Mouse (Mus musculus) stomach, embryonic 15.5 days (tissue): ENCODE results near the gene Wasf2. TPM values are rescaled to one million over a fixed set of nuclear protein-coding genes. Genes with fewer than 3 reads are reported as not detected.

Experiments used
- ATAC-seq: fragments of 200-750 bp; cut with Nextera tagmentation; 2 replicates; pipeline ENCODE4 v1.8.0; 2017; ENCODE audit warnings: low read depth, moderate number of reproducible peaks, moderate TSS enrichment; ENCODE audit not compliant: insufficient read depth, low FRiP score
- H3K27ac ChIP-seq: fragments of 300-500 bp; sonication (generic); 2 replicates; pipeline ENCODE4 v1.5.1; 2015; ENCODE audit warnings: mild to moderate bottlenecking, inconsistent platforms
- H3K27me3 ChIP-seq: fragments of 300-500 bp; sonication (generic); replicated peaks from 2 replicates; pipeline ENCODE4 v1.6.1; 2015; ENCODE audit warnings: inconsistent platforms
- H3K36me3 ChIP-seq: fragments of 300-500 bp; sonication (generic); 2 replicates; pipeline ENCODE4 v1.6.1; 2015; ENCODE audit warnings: inconsistent platforms
- H3K4me1 ChIP-seq: fragments of 300-500 bp; sonication (generic); 2 replicates; pipeline ENCODE4 v1.6.1; 2015; ENCODE audit warnings: inconsistent platforms
- H3K4me2 ChIP-seq: fragments of 300-500 bp; sonication (generic); 2 replicates; pipeline ENCODE4 v1.6.1; 2015; ENCODE audit warnings: mild to moderate bottlenecking, inconsistent platforms
- H3K4me3 ChIP-seq: fragments of 300-500 bp; sonication (generic); replicated peaks from 2 replicates; pipeline ENCODE4 v1.5.1; 2015; ENCODE audit warnings: inconsistent platforms
- H3K9ac ChIP-seq: fragments of 300-500 bp; sonication (generic); 2 replicates; pipeline ENCODE4 v1.6.1; 2015; ENCODE audit warnings: inconsistent platforms
- H3K9me3 ChIP-seq: fragments of 300-500 bp; sonication (generic); 2 replicates; pipeline ENCODE4 v1.6.1; 2016; ENCODE audit warnings: inconsistent platforms
- WGBS: fragments of 180-500 bp; shearing (Covaris S2); methylation state at CpG from one replicate; pipeline ENCODE4 v1.1.7; 2015; 5-methylcytosine and 5-hydroxymethylcytosine counted together
- polyA plus RNA-seq: library from polyadenylated mRNA; unstranded; fragments of >200 nt; fragmentation: Nextera tagmentation; extraction: Ambion mirVana; gene quantifications from 2 replicates; pipeline ENCODE4 v1.2.1, GENCODE M21; 2015

Wasf2 gene
- polyA plus RNA-seq, result 109 TPM in 2 replicates

DNA sequence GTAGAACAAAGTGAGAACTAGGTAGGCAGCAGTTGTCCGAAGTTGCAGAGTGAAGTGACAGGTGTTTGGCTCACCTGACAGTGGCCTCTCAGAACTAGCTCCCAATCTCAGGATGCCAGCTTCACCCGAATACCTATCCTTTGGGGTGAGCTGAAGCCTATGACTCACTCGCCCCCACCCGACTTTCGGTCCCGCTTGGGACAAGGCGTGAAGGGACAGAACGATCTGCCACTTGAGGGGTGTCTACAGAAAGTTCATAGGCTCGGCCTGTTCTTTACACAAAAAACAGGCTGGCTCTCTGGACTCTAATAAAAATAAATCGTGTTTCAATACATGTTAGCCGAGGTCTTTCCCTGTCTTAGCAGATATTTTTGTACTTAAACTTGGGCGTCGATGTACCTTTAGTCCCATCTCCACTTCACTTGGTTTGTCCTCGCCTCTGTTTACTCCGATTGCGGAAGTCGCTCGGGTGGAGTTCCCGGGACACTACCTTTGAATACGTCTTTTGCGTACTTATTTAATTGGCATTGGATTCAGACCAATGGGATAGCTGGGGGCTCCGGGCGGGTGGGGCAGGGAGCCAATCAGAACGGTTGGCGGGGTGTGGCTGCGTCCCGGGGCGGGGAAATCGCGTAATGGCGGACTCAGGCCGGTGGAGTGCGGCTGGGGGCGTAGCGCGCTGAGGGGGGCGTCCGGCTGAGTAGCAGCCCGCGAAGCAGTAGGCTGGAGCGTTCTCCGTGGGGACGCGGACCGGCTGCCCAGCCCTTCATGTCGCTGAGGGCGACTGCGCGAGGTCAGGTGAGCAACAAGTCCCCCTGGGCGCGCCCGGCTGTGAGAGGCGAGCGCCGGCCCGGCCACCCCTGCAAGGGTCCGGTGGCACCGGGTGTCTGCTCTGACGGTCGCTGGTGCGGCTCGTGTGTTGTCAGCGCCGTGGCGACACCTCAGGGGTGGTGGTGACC lies at the start of gene Wasf2:
Gene Wasf2, plus strand, starts transcription at position 575 of the 959 bp plus-strand sequence.
- Histone ChIP-seq H3K36me3 (no peaks in the 10 kb centered on the region; the same call in 1 of the 2 replicates), H3K4me3 (peak within 1 kb of the TSS; percentile 69), H3K9me3 (no peaks in the 10 kb centered on the region), H3K9ac (peak within 1 kb of the TSS; percentile 81), H3K4me2 (peak within 1 kb of the TSS; percentile 81), H3K27me3 (no peaks in the 10 kb centered on the region), H3K4me1 (no peaks in the 10 kb centered on the region), H3K27ac (peak within 1 kb of the TSS; percentile 85)
- ATAC-seq, result peak; percentile 94
- WGBS, result under 1% methylated on average over 65 of the region's 65 CpGs

DNA sequence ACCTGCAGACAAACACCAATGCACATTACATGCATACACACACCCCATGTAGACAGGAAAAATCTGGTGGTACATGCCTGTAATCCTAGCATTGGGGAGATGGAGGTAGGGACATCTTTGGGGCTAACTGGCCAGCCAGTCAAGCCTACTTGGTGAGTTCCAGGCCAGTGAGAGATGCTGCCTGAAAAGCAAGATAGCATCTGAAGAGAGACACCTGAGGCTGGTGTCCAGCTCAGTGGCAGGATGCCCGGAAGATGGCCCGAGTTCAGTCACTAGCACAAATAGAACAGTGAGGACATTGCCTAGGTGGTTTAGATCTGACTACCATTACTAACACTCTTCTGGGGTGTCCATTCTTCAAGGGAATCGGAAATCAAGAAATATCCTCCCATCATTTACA lies 49.4 kb upstream of the Wasf2 start:
- no peak for ATAC-seq
- Histone ChIP-seq H3K4me1 (peaks cover 42% of the 10 kb centered on the region), H3K27me3 (no peaks in the 10 kb centered on the region), H3K4me3 (no peak overlapping the region), H3K4me2 (no peak overlapping the region), H3K9me3 (no peaks in the 10 kb centered on the region), H3K36me3 (peaks cover 13% of the 10 kb centered on the region; the same call in 1 of the 2 replicates), H3K9ac (no peak overlapping the region), H3K27ac (no peak overlapping the region)
- WGBS, result 89% methylated on average over 3 of the region's 3 CpGs

DNA sequence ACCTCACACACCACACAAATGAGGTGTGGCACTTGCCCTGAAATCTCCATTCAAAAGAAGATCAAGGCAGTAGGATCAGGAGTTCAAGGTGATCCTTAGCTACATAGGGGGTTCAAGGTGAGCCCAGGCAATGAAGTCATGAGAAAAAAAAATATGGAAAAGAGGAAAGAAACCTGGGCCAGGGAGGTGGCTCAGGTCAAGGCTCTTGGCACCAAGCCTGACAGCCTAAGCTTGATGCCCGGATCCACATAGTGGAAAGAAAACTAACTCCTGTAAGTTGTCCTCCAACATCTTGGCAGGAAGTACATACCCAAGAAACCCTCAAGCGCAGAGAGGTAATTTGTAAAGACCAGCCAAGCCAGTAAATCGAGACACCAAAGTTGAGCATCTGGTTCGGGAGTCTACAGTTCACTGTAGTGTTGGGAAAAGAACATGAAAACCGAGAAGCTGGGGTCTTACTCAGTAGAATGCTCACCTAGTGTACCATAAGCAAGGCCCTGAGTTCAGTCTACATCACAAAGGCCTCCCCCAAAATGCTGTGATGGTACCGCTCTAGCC lies 48.0 kb upstream of the Wasf2 start:
- Histone ChIP-seq H3K4me3 (no peak overlapping the region), H3K36me3 (peaks cover 13% of the 10 kb centered on the region; the same call in 1 of the 2 replicates), H3K9ac (no peak overlapping the region), H3K9me3 (no peaks in the 10 kb centered on the region), H3K4me2 (no peak overlapping the region), H3K27me3 (no peaks in the 10 kb centered on the region), H3K4me1 (peaks cover 52% of the 10 kb centered on the region), H3K27ac (no peak overlapping the region)
- no peak for ATAC-seq
- 76% methylated on average over 6 of the region's 6 CpGs for WGBS

DNA sequence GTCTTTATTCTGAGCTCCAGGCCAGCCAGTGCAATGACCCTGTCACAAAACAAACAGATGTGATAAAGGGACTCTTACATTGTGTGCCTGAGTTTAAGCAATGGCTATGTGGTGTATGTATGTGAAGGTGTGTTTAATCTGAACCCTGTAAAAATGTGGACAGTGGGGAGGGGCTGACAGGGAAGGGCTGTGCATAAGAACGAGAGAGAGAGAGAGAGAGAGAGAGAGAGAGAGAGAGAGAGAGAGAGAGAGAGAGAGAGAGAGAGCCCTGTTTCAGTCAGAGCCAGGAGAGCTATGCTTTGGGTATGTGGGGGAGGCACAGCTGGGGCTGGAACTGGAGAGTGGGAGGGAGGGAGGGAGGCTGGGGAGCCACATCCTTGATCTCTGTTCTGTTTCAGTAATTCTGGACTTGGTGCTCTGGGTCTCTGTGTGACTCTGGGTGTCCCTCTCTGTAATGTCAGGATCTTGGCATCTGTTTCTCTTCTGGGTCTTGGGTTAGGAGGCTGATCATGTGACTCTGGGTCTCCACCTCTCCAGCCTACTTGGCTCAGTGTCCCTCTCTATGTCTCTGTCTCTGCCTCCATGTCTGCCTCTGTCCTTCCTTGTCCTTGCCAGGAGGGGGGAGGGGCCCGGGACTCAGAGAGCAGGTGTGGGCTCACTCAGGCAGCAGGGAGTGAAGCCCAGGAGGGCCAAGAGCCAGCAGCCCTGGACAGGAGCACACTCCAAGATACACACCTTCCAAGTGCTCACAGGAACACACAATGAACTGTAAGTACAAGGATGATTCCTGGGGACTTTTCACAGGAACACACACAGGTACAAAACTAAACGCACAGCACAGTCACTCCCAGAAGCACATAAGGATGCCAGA lies 46.1 kb upstream of the Wasf2 start:
- H3K4me2 ChIP-seq, result peak overlapping the region; percentile 86

DNA sequence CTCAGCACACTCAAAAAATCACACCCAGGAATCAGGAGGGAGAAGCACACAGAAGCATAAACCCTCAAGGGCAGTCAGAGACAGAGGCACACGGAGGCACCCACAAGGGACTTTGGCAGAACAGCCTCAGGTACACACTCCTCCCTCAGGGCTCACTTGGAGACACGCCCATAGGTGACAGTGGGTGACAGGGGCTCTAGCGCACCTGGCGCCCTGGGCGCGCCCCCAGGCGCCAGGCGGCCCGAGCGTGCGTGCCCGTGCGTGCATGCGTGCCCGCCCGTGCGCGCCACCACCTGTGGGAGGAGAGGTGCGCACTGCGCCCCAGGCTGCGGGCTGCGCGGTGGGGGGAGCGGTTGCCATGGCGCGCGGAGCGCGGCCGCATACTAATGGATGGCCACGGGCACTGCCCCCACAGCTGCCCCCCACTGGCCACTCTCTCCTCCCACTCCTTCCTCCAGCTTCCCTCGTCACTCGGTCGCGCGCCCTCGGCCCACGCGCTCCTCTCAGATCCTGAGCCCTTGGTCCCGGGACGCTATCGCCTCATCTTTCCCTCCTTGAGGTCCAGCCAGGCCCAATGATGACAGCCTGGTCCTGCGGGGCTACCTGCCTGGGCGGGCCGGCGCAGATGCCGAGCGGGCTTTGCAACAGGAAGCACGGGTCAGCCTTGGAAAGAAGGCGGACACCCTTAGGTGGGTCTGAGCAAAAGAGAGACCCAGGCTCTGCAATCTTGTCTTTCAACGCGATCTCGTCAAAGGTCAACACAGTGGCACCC lies 45.1 kb upstream of the Wasf2 start:
- Histone ChIP-seq H3K4me1 (peaks cover 60% of the 10 kb centered on the region), H3K36me3 (no peaks in the 10 kb centered on the region), H3K9me3 (no peaks in the 10 kb centered on the region), H3K4me3 (peak overlapping the region; percentile 41), H3K27ac (peak overlapping the region; percentile 89), H3K4me2 (peak overlapping the region; percentile 86), H3K9ac (peak overlapping the region; percentile 10; the same call in 1 of the 2 replicates), H3K27me3 (no peaks in the 10 kb centered on the region)
- peak; percentile 51 for ATAC-seq
- WGBS, result 3% methylated on average over 51 of the region's 53 CpGs

More for the DNA sequence above, 46.1 kb upstream of the Wasf2 start:
- Histone ChIP-seq H3K27ac (peak overlapping the region; percentile 89), H3K4me1 (peaks cover 55% of the 10 kb centered on the region), H3K36me3 (no peaks in the 10 kb centered on the region), H3K9me3 (no peaks in the 10 kb centered on the region), H3K27me3 (no peaks in the 10 kb centered on the region), H3K9ac (no peak overlapping the region), H3K4me3 (peak overlapping the region; percentile 41; the same call in 1 of the 2 replicates)
- WGBS, result 9% methylated on average over 3 of the region's 3 CpGs
- peak; percentile 51 for ATAC-seq

DNA sequence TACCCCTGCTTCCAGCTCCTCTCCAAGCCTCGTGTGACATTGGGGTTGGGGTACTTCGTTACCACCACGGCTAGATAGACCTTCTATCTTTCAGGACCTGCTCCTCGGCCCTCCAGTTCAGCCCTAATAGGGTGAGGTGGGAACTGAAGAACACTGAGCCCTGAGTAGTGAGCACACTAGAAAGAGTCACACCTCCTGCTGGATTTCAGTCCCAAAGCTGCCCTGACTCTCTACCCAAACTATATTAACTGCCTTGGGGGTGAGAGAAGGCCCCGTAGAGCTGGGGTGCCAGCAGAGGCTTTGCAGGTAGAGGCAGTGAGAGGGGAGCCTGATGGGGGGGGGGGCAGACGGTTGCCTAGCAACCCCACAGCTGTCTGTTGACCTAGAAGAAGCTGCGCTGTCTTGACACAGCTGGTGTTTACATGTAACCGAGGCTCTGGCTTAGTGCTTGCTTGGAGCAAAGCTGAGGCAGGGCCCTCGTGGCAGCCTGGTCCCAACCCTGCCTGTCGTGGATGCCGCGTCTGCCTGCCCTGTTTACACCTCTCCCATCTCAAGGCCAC lies 44.4 kb upstream of the Wasf2 start:
- Histone ChIP-seq H3K27ac (peak overlapping the region; percentile 89), H3K9me3 (no peaks in the 10 kb centered on the region), H3K9ac (0 out of 2 replicates have a peak overlapping the region, but pooled peaks have one; percentile 10), H3K4me1 (peaks cover 67% of the 10 kb centered on the region), H3K4me3 (peak overlapping the region; percentile 41), H3K4me2 (peak overlapping the region; percentile 86), H3K27me3 (no peaks in the 10 kb centered on the region), H3K36me3 (no peaks in the 10 kb centered on the region)
- 0 out of 2 replicates have a peak, but pooled peaks have one; percentile 8 for ATAC-seq
- WGBS, result 14% methylated on average over 12 of the region's 12 CpGs

DNA sequence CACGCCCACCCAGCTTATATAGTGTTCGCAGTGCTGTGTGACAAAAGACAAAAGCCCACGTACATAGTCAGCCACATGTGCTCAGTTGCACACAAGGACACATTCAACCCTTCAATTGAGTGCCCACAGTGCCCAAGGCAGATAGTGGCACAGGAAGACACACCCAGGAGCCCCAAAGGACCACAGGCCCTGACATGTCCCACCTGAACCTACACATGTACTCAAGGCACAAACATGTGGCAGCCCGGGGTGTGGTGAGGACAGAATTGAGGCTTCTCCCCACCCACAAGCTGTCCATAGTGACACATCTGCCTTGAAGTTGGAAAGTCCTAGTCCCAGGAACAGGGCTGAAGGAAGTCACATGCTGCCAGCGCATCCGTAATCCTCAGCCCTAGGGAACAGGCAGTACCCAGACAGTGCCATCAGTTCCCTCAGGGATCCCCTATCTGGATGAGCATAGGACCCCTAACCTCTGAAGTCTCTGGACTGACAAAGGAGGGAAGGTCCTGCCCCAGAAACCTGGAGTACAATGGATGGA lies 43.1 kb upstream of the Wasf2 start:
- WGBS, result 84% methylated on average over 6 of the region's 6 CpGs
- Histone ChIP-seq H3K27ac (peak overlapping the region; percentile 89), H3K4me2 (no peak overlapping the region), H3K4me3 (no peak overlapping the region), H3K4me1 (peaks cover 80% of the 10 kb centered on the region), H3K9me3 (no peaks in the 10 kb centered on the region), H3K36me3 (no peaks in the 10 kb centered on the region), H3K9ac (no peak overlapping the region), H3K27me3 (no peaks in the 10 kb centered on the region)
- no peak for ATAC-seq

DNA sequence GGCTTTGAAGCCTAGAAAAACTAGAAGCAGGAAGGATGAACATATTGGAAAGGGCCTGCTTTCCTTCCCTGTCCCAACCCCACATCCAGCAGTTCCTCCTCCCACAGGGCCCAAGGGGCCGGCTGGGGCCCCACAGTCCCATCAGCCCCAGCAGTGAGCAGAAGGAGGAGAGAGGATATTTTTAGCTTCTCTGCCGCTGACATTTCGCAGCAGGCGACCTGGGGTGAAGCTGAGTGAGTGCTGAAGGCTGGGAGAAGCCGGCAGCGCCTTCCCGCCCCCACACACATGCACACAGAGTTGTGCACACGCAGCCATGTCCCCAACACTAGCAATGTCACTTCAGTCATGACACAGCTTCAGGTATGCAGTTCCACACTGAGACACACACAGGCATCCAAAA lies 42.5 kb upstream of the Wasf2 start:
- Histone ChIP-seq H3K36me3 (no peaks in the 10 kb centered on the region), H3K9me3 (no peaks in the 10 kb centered on the region), H3K27me3 (no peaks in the 10 kb centered on the region), H3K9ac (no peak overlapping the region), H3K4me2 (peak overlapping the region; percentile 14; the same call in 1 of the 2 replicates), H3K27ac (peak overlapping the region; percentile 89), H3K4me1 (peaks cover 86% of the 10 kb centered on the region), H3K4me3 (no peak overlapping the region)
- no peak for ATAC-seq
- 15% methylated on average over 8 of the region's 8 CpGs for WGBS

DNA sequence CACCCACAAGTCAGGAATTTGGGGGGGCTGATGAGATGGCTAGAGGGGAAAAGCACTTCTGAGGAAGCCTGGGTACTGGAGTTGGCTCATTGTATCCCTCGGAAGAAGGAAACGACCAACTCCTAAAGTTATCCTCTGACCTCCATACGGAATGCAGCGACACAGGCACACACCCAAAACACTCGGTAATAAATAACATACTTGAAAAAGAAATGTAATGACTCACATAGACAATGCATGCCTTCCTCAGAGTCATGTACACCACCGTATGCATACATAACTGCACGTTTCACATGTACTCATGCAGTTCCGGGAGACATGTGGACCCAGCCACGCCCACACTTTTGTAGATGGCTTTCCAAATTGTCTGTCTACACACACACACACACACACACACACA lies 41.0 kb upstream of the Wasf2 start:
- ATAC-seq, result no peak
- Histone ChIP-seq H3K27me3 (no peaks in the 10 kb centered on the region), H3K4me3 (no peak overlapping the region), H3K4me2 (no peak overlapping the region), H3K4me1 (peaks cover 92% of the 10 kb centered on the region), H3K36me3 (no peaks in the 10 kb centered on the region), H3K27ac (peak overlapping the region; percentile 94; the same call in 1 of the 2 replicates), H3K9ac (no peak overlapping the region), H3K9me3 (no peaks in the 10 kb centered on the region)
- 57% methylated on average over 9 of the region's 9 CpGs for WGBS

DNA sequence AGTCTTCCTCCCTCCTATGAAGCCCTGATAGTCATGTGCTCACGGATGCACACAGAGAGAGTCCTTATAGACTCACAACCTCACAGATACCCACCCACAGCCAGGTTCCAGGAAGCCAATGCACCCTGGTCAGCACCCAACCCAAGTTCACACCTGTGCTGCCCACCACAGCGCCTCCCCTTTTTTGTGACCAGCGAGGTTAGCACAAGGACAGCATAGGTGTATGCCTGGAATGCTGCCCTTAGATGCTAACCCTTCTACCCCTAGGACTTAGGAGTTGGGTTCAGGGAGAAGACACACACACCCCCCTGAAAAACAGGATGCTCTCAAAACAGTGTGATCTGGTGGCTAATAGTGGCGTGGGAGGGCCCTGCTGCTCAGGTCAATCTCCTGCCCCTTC lies 40.5 kb upstream of the Wasf2 start:
- Histone ChIP-seq H3K27me3 (no peaks in the 10 kb centered on the region), H3K9me3 (no peaks in the 10 kb centered on the region), H3K27ac (peak overlapping the region; percentile 94), H3K36me3 (no peaks in the 10 kb centered on the region), H3K4me2 (peak overlapping the region; percentile 32), H3K4me3 (no peak overlapping the region), H3K9ac (no peak overlapping the region), H3K4me1 (peaks cover 92% of the 10 kb centered on the region)
- ATAC-seq, result no peak
- 60% methylated on average over 4 of the region's 4 CpGs for WGBS
